ENCODE assay signal across 10 mouse cellular contexts in genomic region chr4:40919785-40920184, GRCm38 (mm10). TPM values are rescaled to one million over a fixed set of nuclear protein-coding genes. Genes with fewer than 3 reads are reported as not detected.
DNase-seq lines count a peak whose midpoint lies in the region; ATAC-seq and TF ChIP-seq lines count a peak whose summit lies in the region.
"Had no signal": no experiment of that assay in that cellular context is flagged by ENCODE, and none has a peak within 500 bp of the region (broad histone marks: within the 10 kb centered on the region; RNA-seq: fewer than 3 reads in every experiment).

Spink4 (plus strand) TSS chr4:40920052.

- no peak within 1 kb of the TSS for H3K9ac ChIP-seq in heart, postnatal 0 days (replicated peaks; ENCODE audit: low read depth, low read length)
- no peak within 1 kb of the TSS for H3K9ac ChIP-seq in liver, embryonic 11.5 days (ENCODE audit: low read depth, low read length)
- H3K9ac ChIP-seq: limb, embryonic 15.5 days; neural tube, embryonic 12.5 days had no signal

- TF ChIP-seq EP300 in heart, postnatal 0 days (IDR thresholded peaks at IDR 0.05; ENCODE audit: low read depth) = no peak

- H3K36me3 ChIP-seq in heart, postnatal 0 days (replicated peaks; ENCODE audit: control insufficient read depth, insufficient read depth, low read length) = no peaks in the 10 kb centered on the region
- H3K36me3 ChIP-seq in liver, embryonic 11.5 days (ENCODE audit: control insufficient read depth, insufficient read depth, low read length) = no peaks in the 10 kb centered on the region
- H3K36me3 ChIP-seq in testis, adult 2 months (ENCODE audit: control insufficient read depth, insufficient read depth, low read length) = no peaks in the 10 kb centered on the region
- H3K36me3 ChIP-seq: limb, embryonic 15.5 days; neural tube, embryonic 12.5 days had no signal

- TF ChIP-seq POLR2A in testis, adult 2 months (IDR thresholded peaks at IDR 0.05; ENCODE audit: control insufficient read depth, low read depth, low read length) = no peak

- H3K27ac ChIP-seq in heart, postnatal 0 days (ENCODE audit: low read depth) = peak within 1 kb of the TSS; percentile 52
- no peak within 1 kb of the TSS for H3K27ac ChIP-seq in liver, embryonic 11.5 days (ENCODE audit: low read depth, low read length)
- H3K27ac ChIP-seq in testis, adult 2 months (ENCODE audit: control insufficient read depth, insufficient read depth, low read depth, low read length) = no peak within 1 kb of the TSS
- no peak within 1 kb of the TSS for H3K27ac ChIP-seq in layer of hippocampus, adult 2 months
- H3K27ac ChIP-seq: limb, embryonic 15.5 days; neural tube, embryonic 12.5 days had no signal

- DNase-seq in ovary, postnatal 36 days (ENCODE audit: low spot score) = peak; percentile 61
- no peak for DNase-seq in ovary, postnatal 10 days (ENCODE audit: low spot score)
- DNase-seq in heart, postnatal 0 days (ENCODE audit: low spot score) = peak; percentile 46
- no peak for DNase-seq in liver, embryonic 11.5 days (ENCODE audit: low spot score)
- DNase-seq in spleen, adult 12 weeks (ENCODE audit: low spot score) = no peak
- no peak for DNase-seq in gastrocnemius, postnatal 4 days (ENCODE audit: low spot score in 2 of 2)
- DNase-seq in layer of hippocampus, adult 2 months (ENCODE audit: low spot score in 2 of 2) = no peak

- 1% methylated on average over 3 of the region's 3 CpGs for WGBS in heart, postnatal 0 days
- 24% methylated on average over 3 of the region's 3 CpGs for WGBS in liver, embryonic 11.5 days

- H3K9me3 ChIP-seq in heart, postnatal 0 days (replicated peaks; ENCODE audit: control insufficient read depth, low read length) = no peaks in the 10 kb centered on the region
- no peaks in the 10 kb centered on the region for H3K9me3 ChIP-seq in liver, embryonic 11.5 days (ENCODE audit: control insufficient read depth, low read length)
- H3K9me3 ChIP-seq: limb, embryonic 15.5 days; neural tube, embryonic 12.5 days had no signal

- TF ChIP-seq CTCF in heart, postnatal 0 days (IDR thresholded peaks at IDR 0.05; ENCODE audit: low read depth) = no peak
- TF ChIP-seq CTCF in testis, adult 2 months (IDR thresholded peaks at IDR 0.05; ENCODE audit: control insufficient read depth, insufficient read depth, insufficient replicate concordance, low read depth, low read length) = no peak
- TF ChIP-seq CTCF in layer of hippocampus, adult 2 months (conservative IDR thresholded peaks at IDR 0.05) = no peak

- no peak within 1 kb of the TSS for H3K4me2 ChIP-seq in heart, postnatal 0 days (ENCODE audit: low read depth, low read length)
- H3K4me2 ChIP-seq in liver, embryonic 11.5 days = no peak within 1 kb of the TSS
- H3K4me2 ChIP-seq: limb, embryonic 15.5 days; neural tube, embryonic 12.5 days had no signal

- H3K27me3 ChIP-seq in heart, postnatal 0 days (ENCODE audit: control insufficient read depth, insufficient read depth, low read length) = no peaks in the 10 kb centered on the region
- 0 out of 2 replicates have a peak, but pooled peaks cover 2% of the 10 kb centered on the region for H3K27me3 ChIP-seq in liver, embryonic 11.5 days (replicated peaks; ENCODE audit: control insufficient read depth, insufficient read depth, low read length)
- no peaks in the 10 kb centered on the region for H3K27me3 ChIP-seq in testis, adult 2 months (ENCODE audit: control insufficient read depth, insufficient read depth, low read length)
- H3K27me3 ChIP-seq: limb, embryonic 15.5 days; neural tube, embryonic 12.5 days had no signal

- peaks cover 14% of the 10 kb centered on the region; the same call in 1 of the 2 replicates for H3K4me1 ChIP-seq in heart, postnatal 0 days (ENCODE audit: control insufficient read depth, insufficient read depth)
- H3K4me1 ChIP-seq in liver, embryonic 11.5 days (replicated peaks; ENCODE audit: control insufficient read depth, insufficient read depth, low read length) = peaks cover 4% of the 10 kb centered on the region; the same call in 1 of the 2 replicates
- H3K4me1 ChIP-seq in testis, adult 2 months (ENCODE audit: control insufficient read depth, insufficient read depth, low read length) = peaks cover 2% of the 10 kb centered on the region; the same call in 1 of the 2 replicates
- H3K4me1 ChIP-seq: neural tube, embryonic 12.5 days had no signal

- ATAC-seq in heart, postnatal 0 days (ENCODE audit: insufficient read depth, low read depth) = peak; percentile 47
- ATAC-seq in liver, embryonic 11.5 days (replicated peaks; ENCODE audit: low FRiP score) = peak; percentile 69

- H3K4me3 ChIP-seq in heart, postnatal 0 days (ENCODE audit: low read depth, low read length) = no peak within 1 kb of the TSS
- H3K4me3 ChIP-seq in liver, embryonic 11.5 days (ENCODE audit: low read depth, low read length) = no peak within 1 kb of the TSS
- peak within 1 kb of the TSS; percentile 72 for H3K4me3 ChIP-seq in testis, adult 2 months (ENCODE audit: control insufficient read depth, low read depth, low read length)
- no peak within 1 kb of the TSS for H3K4me3 ChIP-seq in layer of hippocampus, adult 2 months
- H3K4me3 ChIP-seq: limb, embryonic 15.5 days; neural tube, embryonic 12.5 days had no signal

RNA-seq across cellular contexts. Expression of gene Spink4, which starts in this region (rescaled TPM):
- total RNA-seq in heart, postnatal 0 days (2014; rRNA removed; ENCODE audit: low replicate concordance) = 2.7 TPM in 1 of 2 replicates, not detected in the other
- 7.7 and 7.8 TPM in 2 replicates for polyA plus RNA-seq in heart, postnatal 0 days (2015; fragmentation: Nextera tagmentation; extraction: Ambion mirVana)
- not detected in 2 replicates for polyA plus RNA-seq in liver, embryonic 11.5 days (2014; fragmentation: Nextera tagmentation; extraction: Ambion mirVana)
- polyA plus RNA-seq in testis, adult 2 months (2012; rRNA removed) = 5.1 and 11.1 TPM in 2 replicates
- total RNA-seq in gastrocnemius, postnatal 4 days (2021) = not detected
- total RNA-seq in layer of hippocampus, adult 2 months (2021) = not detected
- polyA plus RNA-seq: limb, embryonic 15.5 days; neural tube, embryonic 12.5 days had no signal

Comparison
In these comparisons a context has a peak if more than half of its experiments do, and no peak if none do; other contexts are left out.
1. DNase-seq: peak in ovary, postnatal 36 days (single experiment) and heart, postnatal 0 days (single experiment); none in ovary, postnatal 10 days (single experiment), liver, embryonic 11.5 days (single experiment), spleen, adult 12 weeks (single experiment), gastrocnemius, postnatal 4 days (0 of 2) and layer of hippocampus, adult 2 months (0 of 2).
2. Peak in ATAC-seq in liver, embryonic 11.5 days; RNA of the gene not detected or under 1 TPM.